7 mouse cellular contexts compared by ENCODE assay signal in the genomic region with DNA sequence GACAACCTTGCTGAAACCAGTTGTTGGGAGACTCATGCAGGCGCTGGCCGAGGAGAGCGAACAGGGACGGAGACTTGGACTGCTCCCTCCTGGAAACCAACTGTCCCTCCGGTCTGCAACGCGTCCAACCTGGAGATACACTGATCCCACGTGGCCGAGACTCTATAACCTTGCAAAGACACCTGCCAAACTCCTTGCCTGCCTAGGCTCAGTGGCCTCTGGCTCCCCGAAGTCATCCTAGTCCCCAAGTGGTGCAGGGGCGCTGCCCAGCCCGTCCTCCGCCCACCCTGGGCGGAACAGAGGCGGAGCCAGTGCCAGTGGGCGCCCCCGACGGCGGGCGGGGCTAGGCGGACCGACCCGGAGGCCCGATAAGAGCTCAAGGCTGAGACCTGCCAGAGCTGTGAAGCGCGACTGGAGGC. TPM values are rescaled to one million over a fixed set of nuclear protein-coding genes. Genes with fewer than 3 reads are reported as not detected.
DNase-seq lines count a peak whose midpoint lies in the region; ATAC-seq and TF ChIP-seq lines count a peak whose summit lies in the region.

A gene (plus strand): TSS at position 345 of the 419 bp plus-strand sequence.

- H3K4me3 ChIP-seq in bone marrow macrophage, adult 2 months (ENCODE audit: insufficient read depth, low read length), result peak within 1 kb of the TSS; percentile 32
- peak within 1 kb of the TSS; percentile 41 for H3K4me3 ChIP-seq in forebrain, postnatal 0 days (ENCODE audit: low read depth, low read length)
- H3K4me3 ChIP-seq in lung, embryonic 14.5 days (ENCODE audit: low read depth, low read length), result peak within 1 kb of the TSS; percentile 37

- H3K36me3 ChIP-seq in forebrain, postnatal 0 days (ENCODE audit: insufficient read depth), result no peaks in the 10 kb centered on the region
- H3K36me3 ChIP-seq in lung, embryonic 14.5 days (ENCODE audit: insufficient read depth), result no peaks in the 10 kb centered on the region

- H3K27ac ChIP-seq in bone marrow macrophage, adult 2 months (ENCODE audit: insufficient read depth, low read depth, low read length), result no peak within 1 kb of the TSS
- no peak within 1 kb of the TSS for H3K27ac ChIP-seq in forebrain, postnatal 0 days (ENCODE audit: low read depth, low read length)
- no peak within 1 kb of the TSS for H3K27ac ChIP-seq in lung, embryonic 14.5 days (ENCODE audit: low read depth)

- 1% methylated on average over 26 of the region's 26 CpGs for WGBS in forebrain, postnatal 0 days
- WGBS in lung, embryonic 14.5 days, result under 1% methylated on average over 26 of the region's 26 CpGs

- peak; percentile 76 for ATAC-seq in forebrain, postnatal 0 days
- peak; percentile 94 for ATAC-seq in lung, embryonic 14.5 days (ENCODE audit: insufficient read depth)

- peaks cover 16% of the 10 kb centered on the region for H3K27me3 ChIP-seq in forebrain, postnatal 0 days (ENCODE audit: insufficient read depth, low read length)
- H3K27me3 ChIP-seq in lung, embryonic 14.5 days (ENCODE audit: insufficient read depth, low read length), result peaks cover 24% of the 10 kb centered on the region

- no peaks in the 10 kb centered on the region for H3K4me1 ChIP-seq in bone marrow macrophage, adult 2 months (ENCODE audit: control insufficient read depth, insufficient read depth, low read length)
- peaks cover 3% of the 10 kb centered on the region; the same call in 1 of the 2 replicates for H3K4me1 ChIP-seq in forebrain, postnatal 0 days (ENCODE audit: insufficient read depth)
- no peaks in the 10 kb centered on the region for H3K4me1 ChIP-seq in lung, embryonic 14.5 days (ENCODE audit: insufficient read depth)

- DNase-seq in R1 (ENCODE audit: low read depth, low spot score), result peak; percentile 57
- DNase-seq in forebrain, postnatal 0 days, result no peak
- peak; percentile 63 for DNase-seq in kidney, adult 18-20 months
- peak; percentile 68 for DNase-seq in lung, embryonic 14.5 days
- peak; percentile 72 for DNase-seq in ovary, postnatal 36 days (ENCODE audit: low spot score)
- no peak for DNase-seq in cerebellum, adult 8-10 months

- no peak for TF ChIP-seq CTCF in bone marrow macrophage, adult 2 months (IDR thresholded peaks at IDR 0.05; ENCODE audit: low read depth, low read length)
- TF ChIP-seq CTCF in forebrain, postnatal 0 days (IDR thresholded peaks at IDR 0.05; ENCODE audit: low read depth), result no peak
- no peak for TF ChIP-seq CTCF in lung, embryonic 14.5 days (IDR thresholded peaks at IDR 0.05; ENCODE audit: low read depth)

- H3K9ac ChIP-seq in forebrain, postnatal 0 days, result peak within 1 kb of the TSS; percentile 35
- H3K9ac ChIP-seq in lung, embryonic 14.5 days, result peak within 1 kb of the TSS; percentile 13; the same call in 1 of the 2 replicates

- TF ChIP-seq POLR2A in bone marrow macrophage, adult 2 months (IDR thresholded peaks at IDR 0.05; ENCODE audit: borderline replicate concordance, low read depth, low read length), result no peak

- peak within 1 kb of the TSS; percentile 83 for H3K4me2 ChIP-seq in forebrain, postnatal 0 days (ENCODE audit: low read depth)
- peak within 1 kb of the TSS; percentile 75 for H3K4me2 ChIP-seq in lung, embryonic 14.5 days

- no peaks in the 10 kb centered on the region for H3K9me3 ChIP-seq in forebrain, postnatal 0 days (ENCODE audit: low read length)
- H3K9me3 ChIP-seq in lung, embryonic 14.5 days (ENCODE audit: low read depth, low read length), result no peaks in the 10 kb centered on the region

RNA-seq across cellular contexts. Expression of the gene that starts here (rescaled TPM):
- polyA plus RNA-seq in bone marrow macrophage, adult 2 months (2012; ENCODE audit: insufficient read depth, insufficient read length, missing spikeins), result not detected in 2 replicates
- 1.6 and 5.1 TPM in 2 replicates for total RNA-seq in forebrain, postnatal 0 days (2014; rRNA removed)
- 0.59 and 1.3 TPM in 2 replicates for polyA plus RNA-seq in forebrain, postnatal 0 days (2015; fragmentation: Nextera tagmentation; extraction: Ambion mirVana)
- polyA plus RNA-seq in lung, embryonic 14.5 days (2014; fragmentation: Nextera tagmentation; extraction: Ambion mirVana), result 0.14 and 0.24 TPM in 2 replicates

Comparison
In these comparisons a context has a peak if more than half of its experiments do, and no peak if none do; other contexts are left out.
1. Peak in DNase-seq, ATAC-seq, H3K4me3 ChIP-seq, H3K9ac ChIP-seq and H3K4me2 ChIP-seq in lung, embryonic 14.5 days; RNA of the gene not detected or under 1 TPM.
2. DNase-seq: peak in R1 (single experiment), kidney, adult 18-20 months (single experiment) and ovary, postnatal 36 days (single experiment); none in forebrain, postnatal 0 days (single experiment) and cerebellum, adult 8-10 months (single experiment).
3. Peak in every context shown above with its lines, with median percentiles within 50 percentile points of each other: H3K4me3 ChIP-seq.